Mouse (Mus musculus): ENCODE measurements at regions not wholly inside any gene's neighbourhood (a gene's known extent, or its start where the extent isn't known, plus 50 kb on each side); places are given as distances from the start of the nearest gene placed in this dataset.

DNA sequence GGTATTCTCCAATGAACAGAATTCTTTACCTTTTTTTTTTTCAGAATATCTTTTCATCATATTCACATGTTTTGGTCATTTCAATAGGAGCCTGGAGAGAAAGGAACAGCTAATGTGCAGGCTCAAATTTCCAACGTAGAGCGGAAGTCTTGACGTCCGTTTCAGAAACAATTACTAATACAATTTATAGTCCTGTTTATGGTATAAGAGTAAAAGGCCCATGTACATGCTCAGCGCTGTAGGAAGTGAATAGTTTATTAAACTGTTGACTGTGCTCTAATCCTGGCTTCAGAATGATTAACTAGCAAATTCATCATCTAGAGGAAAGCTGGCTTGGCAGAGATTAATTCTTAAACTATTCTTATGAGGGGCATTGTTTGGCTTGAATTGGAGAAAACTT lies 142.1 kb downstream of the Pik3r1 start:
- no peak for DNase-seq (ENCODE audit: low spot score in 2 of 2)

DNA sequence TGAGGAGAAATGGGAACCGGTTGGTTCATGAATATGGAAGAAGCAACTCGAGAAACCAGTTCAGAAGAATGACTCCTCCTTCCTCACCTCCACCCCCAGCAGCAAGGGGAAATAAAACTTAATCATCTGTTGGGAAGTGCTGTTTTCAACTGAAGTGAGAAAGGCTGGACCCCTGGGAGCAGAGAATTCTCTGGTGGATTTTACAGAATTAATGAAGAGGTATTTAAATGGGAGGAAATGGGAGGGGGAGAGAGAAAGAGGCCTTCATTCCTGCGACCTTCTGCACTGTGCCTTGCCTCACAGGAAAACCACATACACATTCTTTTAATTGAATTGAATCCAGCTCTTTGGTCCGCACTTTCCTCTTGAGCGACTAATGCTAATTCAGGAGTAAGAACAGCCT lies 143.8 kb downstream of the Pik3r1 start:
- DNase-seq (ENCODE audit: low spot score in 2 of 2) = no peak

DNA sequence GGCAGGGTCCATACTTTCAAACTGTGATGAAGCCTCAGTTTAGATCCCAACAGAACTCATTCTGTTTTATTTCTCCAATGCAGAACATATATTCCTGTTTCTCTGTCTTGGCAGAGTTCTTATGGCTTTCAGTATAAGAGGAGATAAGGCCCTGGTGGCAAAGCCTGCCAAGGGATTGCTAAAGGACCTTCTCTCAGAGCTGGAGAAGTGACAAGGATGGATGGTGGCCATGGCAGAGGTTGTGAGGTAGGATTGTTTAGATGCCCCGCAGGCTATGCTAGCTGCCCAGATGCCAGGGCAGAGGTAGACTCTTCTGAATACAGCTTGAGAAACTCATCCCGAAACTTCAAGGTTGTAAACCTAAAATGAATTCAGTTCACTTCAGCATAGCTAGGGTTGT lies 145.4 kb downstream of the Pik3r1 start:
- DNase-seq (ENCODE audit: low spot score in 2 of 2) = no peak

DNA sequence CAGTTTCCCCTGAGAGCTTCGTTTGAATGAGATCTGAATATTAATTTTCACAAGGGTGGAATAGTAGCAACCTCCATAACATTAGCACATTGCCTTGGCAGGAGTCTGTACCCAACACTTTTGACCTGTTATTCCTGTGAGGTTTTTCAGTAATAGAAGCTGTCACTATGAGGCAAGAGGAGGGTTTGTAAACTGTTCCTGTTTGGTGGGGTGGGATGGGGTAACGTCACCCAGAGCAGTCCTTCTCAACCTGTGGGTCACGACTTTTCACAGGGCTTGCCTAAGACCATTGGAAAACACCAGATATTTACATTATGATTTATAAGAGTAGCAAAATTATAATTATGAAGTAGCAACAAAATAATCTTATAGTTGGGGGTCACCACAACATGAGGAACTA lies 147.4 kb downstream of the Pik3r1 start:
- no peak for DNase-seq (ENCODE audit: low spot score in 2 of 2)

DNA sequence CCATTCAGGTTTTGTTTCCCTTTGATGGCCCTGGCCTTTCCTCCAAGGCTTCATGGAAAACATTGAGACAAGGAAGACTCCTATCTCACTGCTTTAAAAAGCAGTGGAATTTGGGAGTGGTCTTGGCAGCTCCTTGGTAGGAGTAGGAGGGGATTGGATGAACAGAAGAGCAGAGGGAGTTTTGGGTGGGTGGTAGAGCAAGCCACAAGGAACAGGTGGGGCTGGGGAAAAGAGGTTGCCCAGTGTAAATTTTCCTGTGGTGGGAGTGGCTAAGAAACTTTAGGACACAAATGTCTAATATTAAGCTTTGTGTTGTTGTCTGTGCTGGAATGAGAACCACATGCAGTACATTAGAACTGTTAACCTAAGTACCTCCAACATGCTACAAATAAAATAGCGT lies 148.9 kb downstream of the Pik3r1 start:
- DNase-seq (ENCODE audit: low spot score in 2 of 2) = no peak

DNA sequence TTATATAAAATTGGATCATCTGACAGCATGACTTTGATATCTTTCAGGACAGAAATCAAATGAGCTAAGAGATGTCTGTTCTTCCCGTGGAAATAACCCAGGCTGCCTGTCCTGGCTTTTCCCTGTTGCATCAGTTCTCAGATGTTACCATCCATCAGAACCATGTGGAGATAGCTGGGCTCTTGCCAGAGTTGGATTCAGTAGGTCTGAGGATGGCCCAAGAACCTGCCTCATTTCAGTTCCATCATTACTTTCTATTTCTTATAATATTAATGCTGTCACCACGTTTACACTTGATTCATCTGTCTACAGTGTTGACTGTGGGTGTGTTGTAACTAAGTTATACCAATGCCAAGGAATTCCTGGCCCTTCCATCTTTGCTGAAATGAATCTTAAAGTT lies 155.2 kb downstream of the Pik3r1 start:
- no peak for DNase-seq (ENCODE audit: low spot score in 2 of 2)

DNA sequence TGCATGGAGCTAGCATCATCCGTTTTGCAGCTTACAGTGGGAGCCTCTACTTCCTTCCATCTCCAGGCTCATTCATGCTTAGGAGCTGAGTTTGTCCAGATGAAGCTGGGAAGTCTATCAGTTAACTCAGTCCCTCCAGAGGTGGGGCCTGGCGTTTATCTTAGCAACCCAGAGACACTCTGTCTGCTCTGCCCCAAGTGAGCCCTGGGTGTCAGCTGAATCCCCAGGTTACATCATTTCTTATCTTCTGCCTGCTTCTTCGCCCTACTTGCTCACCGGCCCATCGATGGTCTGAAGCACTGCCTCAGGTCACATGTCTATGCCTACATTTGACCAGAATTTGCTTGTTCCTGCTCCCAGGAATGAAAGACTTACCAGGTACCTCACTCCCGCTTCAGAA lies 156.3 kb downstream of the Pik3r1 start:
- peak; percentile 80 to 82 for DNase-seq (ENCODE audit: low spot score in 2 of 2)

DNA sequence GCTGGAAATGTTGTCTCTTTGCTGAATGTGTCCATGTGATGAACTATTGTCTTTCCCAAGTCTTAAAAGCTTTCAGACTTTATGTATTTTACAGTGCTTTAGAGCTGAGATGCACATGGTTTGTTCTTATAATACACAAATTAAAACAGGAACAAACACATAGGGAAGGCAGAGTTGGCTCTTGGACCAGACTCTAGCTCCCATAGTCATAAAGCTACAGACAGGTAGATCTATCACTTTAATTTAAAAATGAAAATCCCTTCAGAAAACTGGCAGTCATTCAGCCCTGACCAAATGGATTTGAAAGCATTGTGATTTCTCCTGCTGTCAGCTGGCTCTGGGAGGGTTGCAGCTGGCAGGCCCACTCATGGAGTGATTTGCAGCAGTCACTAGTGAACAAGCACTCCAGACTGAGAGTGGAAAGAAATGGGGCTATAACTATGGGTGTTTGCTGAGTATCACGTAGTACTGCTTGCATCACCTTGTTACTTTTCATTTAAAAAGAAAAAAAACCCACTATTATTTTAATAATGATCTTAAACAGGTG lies 161.8 kb downstream of the Pik3r1 start:
- no peak for DNase-seq (ENCODE audit: low spot score in 2 of 2)

DNA sequence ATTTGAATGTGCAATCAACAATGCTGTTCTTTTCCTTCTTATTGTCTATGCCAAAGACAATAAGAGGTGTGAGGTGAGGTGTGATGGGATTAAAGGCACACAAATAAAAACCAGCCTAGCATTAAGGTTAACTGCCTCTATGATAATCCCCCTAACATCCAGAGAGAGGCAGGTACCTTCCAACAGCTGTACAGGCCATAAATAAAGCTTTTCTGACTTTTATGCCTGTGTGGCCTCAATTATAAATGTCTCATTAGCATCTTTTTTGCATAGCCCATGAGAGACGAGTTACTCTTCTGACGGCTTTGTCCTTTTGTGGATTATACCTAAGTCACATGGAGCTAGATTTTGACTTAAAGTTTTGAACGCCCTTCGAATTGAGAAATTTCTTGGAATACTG lies 162.3 kb downstream of the Pik3r1 start:
- no peak for DNase-seq (ENCODE audit: low spot score in 2 of 2)

DNA sequence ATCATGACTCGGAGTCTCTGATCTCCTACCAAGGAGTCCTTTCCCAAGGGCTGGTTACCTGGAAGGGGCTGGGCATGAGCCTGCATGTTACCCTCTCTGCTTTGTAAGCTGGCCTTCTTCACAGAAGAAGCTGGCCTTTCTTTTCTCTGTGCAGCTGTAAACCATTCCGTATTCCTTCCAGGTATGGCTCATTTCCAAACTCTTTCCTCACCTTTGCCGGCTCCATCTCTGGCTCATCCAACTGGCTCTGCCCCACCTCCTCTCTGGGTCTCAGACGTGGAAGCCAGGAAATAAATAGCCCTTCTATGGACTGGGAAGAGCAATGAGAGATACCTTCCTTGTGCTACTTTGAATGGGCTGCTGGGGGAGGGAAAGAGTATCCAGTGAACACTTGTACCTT lies 163.0 kb downstream of the Pik3r1 start:
- DNase-seq (ENCODE audit: low spot score in 2 of 2) = no peak

DNA sequence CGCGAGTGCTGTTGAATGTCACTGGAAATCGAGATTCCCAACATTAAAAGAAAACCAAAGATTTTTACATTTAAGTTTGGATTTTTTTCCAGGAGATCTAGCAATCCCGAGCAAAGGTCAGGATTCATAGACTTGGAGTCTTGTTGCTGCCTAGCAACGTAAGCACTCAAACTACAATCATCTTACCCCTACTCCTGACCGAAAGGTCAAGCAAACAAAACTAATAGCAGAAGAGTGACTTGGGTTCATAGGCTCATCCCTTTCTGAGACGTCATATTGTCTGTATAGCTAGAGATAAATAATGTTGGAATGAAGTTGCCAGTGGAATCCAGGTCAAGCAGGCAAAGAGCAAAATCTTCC lies 169.9 kb downstream of the Pik3r1 start:
- DNase-seq (ENCODE audit: low spot score in 2 of 2) = no peak

DNA sequence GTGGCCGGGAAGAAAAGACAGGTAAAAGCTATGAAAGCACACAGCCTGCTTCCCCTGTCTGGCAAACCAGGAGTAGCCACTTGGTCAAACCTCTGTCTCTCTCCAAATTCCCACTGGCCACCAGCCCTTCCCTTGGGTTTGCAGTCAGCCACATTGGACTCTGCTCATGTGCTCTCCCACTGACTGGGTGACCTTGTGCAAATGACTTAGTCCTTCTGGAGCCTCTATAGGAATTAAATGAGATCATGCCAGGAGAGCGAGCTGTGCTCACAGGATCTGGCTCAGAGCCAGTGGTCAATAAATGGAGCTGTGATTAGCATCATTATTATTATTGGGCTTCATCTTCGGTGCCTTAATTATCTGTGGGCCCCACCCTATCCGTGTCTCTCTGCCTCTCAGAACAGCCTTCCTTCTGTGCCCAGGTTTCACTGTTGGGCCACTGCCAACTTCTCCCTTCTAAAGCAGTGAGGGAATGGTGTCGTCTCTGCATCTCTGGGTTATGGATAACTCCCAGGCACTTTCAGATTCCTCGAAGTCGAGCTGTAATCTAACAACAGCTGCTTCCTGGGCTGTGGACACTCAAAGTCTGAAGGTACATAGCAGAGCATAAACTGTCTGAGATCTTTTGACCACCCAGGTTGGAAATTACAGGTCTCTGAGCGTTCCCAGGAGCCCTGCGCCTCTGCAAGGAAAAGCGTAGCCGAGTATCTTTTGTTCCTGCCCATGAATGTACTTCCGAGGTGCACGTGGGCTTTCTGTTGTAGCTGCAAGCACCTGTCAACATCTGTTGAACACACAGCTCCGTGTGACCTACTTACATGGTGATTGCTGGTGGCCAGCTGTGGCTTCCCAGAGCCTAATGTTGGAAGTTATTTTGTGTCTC lies 170.5 kb downstream of the Pik3r1 start:
- DNase-seq (ENCODE audit: low spot score in 2 of 2) = no peak

DNA sequence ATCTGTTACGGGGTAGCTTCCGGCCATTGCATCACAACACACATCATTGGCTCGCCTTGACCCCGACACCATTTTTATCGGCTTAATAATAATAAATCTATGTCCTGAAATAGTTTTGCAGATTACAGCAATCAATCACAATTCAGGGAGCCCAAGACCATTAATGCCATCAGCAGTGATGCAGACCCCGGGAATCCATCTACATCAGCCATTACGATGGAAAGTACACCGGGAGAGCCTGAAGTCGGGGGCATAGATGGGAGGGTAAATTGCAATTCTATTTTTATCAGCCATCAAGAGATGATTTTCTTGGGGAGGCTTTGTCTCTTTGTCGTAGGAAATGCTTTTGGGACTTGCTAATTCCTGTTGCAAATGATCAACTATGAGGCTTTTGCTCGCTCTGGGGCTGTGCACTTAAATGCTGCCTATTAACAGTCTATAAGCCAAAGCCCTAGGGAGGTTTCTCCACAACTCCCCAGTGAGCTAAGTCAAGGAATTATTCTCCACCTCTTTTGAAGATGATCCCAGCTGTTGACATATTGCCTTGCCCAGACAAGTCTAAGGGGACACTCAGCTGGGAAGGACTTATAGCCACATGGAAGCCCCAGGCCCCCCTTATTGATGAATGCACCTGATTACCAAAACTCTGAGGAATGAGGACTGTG lies 173.4 kb downstream of the Pik3r1 start:
- no peak for DNase-seq (ENCODE audit: low spot score in 2 of 2)

DNA sequence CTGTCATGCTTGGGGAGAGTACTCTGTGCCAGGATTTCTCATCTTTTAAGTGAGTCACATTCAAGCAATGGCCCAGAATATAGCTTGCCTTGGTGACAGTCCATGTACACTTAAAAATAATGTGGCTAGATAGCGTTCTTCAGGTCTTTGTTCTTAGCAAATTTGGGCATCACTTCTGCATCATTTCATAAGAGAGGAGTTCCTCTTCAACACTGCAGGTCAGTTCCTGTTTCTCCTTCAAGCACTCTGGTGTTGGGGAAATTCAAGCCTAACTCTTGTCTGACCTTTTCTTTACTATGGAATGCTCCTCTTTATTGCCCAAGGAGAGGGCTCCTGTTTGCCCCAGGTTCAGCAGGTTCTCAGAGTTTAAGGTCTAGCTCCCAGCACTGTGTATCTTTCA lies 175.7 kb downstream of the Pik3r1 start:
- DNase-seq (ENCODE audit: low spot score in 2 of 2) = peak in 1 of 2 experiments; percentile 44

DNA sequence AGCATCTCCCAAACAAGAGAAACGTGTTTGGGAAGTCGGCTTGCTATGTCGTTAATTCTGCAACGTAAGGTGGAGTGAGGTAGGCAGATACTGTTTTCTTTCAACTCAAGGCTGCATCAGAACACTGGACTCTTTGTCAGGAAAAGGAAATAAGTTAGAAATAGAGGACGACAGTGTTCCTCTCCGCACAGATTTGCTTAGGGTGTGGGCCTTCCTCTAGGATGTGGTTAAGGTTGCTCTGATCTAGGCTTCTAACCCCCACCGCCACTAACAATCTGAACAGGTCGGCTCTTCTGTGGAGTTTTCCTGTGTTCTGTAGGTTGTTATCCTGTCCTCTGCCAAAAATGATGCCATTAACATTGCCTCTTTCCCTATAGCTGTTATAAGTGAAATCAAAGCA lies 179.1 kb downstream of the Pik3r1 start:
- no peak for DNase-seq (ENCODE audit: low spot score in 2 of 2)

DNA sequence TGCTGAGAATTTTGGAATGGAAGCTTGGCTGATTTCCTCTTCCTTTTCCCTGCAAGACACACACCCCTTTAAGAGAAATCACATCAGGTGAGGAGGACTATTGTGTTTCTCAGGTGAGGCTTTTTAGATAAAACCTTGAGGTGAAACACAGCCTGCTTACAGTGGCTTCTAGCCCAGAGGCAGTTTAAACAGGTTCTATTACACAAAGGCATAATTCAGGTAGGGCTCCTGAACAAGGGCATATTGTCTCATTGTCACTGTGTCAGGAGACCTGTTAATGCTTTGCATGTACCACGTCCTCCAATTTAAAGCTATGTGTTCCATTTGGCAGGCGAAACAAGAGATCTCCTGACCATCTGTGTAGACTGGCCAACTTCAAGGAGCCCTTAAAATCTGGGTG lies 181.2 kb downstream of the Pik3r1 start:
- DNase-seq (ENCODE audit: low spot score in 2 of 2) = no peak

DNA sequence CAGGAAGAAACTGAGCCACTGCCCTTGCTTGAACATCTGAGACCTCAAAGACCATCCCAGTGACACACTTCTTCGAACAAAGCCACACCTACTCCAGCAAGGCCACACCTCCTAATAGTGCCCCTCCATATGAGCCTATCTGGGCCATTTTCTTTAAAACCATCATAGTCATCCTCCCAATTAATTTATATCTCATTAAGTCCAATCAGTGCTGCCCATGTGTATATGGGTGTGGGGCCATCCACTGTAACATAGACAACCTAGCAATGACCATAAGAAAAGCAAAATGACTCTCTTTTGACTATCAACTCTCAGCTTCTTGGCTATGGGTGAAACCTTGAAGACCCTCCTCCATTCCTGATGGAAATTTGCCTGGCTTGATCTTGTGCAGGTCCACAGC lies 191.5 kb downstream of the Pik3r1 start:
- peak in 1 of 2 experiments; percentile 51 for DNase-seq (ENCODE audit: low spot score in 2 of 2)

DNA sequence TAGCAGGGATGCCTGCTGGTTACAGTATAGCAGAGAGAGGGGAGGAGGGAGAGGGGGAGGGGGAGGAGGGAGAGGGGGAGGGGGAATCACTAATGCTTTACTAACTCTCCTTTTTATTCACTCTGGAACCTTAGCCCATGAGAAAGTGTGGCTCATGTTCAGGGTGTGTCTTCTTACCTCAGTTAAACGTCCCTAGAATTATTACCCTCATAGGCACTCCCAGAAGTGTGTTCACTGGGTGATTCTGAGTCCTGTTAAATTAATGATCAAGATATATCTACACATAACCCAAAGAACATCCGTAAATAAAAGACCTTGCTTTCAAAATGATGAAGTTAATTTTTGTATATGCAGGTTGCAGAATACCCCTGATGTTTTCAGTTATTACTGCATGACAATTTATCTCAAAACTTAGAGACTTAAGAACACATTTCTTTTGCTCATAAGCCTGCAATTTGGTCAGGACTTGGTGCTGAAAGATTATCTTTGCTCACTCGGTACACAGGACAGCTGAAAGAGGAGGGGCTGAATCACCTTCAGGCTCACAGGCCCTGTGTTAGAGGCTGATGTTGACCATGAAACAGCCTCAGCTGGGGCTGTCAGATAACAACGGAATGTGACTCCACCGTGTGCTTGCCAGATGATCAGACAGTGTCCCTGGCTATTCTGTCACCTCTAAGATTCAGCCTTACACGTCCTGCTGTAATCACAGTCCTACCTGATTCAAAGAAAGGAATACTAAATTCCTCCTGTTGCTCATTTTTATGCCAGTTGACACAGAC lies 195.0 kb downstream of the Pik3r1 start:
- peak; percentile 69 to 71 for DNase-seq (ENCODE audit: low spot score in 2 of 2)

DNA sequence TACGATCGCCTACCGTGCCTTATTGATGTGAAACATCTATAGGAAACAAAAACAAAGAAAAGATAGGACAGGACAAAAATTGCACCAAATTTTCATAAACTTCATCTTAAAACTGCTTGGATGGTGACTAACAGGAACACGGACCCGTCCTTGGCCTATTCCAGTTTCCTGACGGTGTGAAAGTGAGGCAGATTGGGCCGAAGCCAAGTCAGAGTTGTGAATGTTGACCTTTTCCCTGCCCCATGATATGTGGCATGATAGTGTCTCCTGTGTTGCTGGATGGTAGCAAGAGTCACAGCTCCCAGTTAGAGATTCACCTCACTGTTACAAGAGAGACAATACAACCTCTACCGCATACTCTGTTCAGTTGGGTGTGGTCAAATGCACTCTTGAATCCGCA lies 195.8 kb downstream of the Pik3r1 start:
- DNase-seq (ENCODE audit: low spot score in 2 of 2) = peak in 1 of 2 experiments; percentile 60

DNA sequence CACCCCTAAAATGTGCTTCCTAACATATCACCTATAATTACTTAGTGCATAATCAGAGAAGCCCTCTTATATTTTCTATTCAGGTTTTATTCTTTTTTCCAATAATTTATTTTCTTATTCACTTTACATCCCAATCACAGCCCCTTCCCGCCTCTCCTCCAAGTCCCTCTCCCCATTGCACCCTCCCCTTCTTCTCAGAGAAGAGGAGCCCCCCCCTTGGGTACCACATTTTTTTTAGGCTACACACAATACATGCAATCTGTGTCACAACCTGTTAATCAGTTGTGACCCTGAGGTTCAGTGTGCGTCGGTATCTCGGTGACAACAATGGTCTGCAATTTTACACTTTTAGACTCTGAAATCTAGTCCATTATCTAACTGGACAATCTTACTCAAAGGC lies 198.0 kb downstream of the Pik3r1 start:
- no peak for DNase-seq (ENCODE audit: low spot score in 2 of 2)

DNA sequence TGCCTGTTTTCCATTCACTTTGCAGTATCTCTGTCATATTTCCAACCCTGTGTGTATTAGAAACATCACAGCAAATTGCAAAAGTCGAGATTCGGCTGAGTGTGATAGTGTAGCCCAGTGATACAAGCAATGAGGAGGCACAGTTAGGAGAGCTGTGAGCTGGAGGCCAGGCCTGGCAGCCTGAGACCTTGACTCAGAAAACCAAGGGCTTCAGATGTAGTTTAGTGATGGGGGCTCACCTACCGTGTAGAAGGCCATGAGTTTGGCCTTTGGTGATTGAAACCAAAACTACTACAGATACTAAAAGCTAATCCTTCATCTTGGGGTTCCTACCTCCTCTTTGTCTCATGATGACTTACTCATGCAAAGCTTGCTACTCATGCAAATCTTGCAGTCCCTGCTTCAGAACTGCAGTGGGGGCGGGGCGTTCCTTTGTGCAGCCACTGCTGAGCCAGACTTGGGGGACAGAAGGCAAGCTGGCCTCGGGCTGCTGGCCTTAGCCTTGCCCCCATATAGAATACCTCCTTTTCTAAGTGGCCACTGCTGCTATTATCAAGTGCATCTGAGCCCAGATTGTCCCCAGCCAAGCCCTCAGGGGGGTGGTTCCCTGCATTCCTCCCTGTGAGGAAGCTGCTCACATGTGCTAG lies 198.9 kb downstream of the Pik3r1 start:
- DNase-seq (ENCODE audit: low spot score in 2 of 2) = peak in 1 of 2 experiments; percentile 60

DNA sequence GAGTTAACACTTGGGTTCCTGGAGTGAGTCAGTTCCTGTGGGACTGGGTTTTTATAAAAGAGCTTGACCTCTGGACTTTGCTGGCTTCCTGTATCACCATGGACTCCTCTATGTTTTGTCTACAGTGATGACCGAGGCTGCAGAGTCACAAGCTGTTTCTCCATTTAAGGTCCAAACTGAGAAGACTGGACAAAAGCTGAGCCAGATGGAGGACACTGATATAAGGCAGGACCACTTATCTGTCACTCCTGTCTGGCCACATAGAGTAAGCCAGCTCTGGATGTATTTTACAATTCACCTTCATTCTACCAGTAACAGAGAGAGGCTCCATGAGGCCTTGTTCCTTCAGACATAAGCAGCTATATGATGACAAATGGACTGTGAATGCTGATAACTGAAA lies 202.7 kb downstream of the Pik3r1 start:
- DNase-seq (ENCODE audit: low spot score in 2 of 2) = peak in 1 of 2 experiments; percentile 23
